Mouse (Mus musculus) ES-E14 (cell line): ENCODE data around the gene Mgme1.

Experiments used
- CHD2 ChIP-seq: IDR thresholded peaks from 2 replicates; pipeline ENCODE4 v1.6.1; 2014; ENCODE audit warnings: mild to moderate bottlenecking, low read depth, low read length, inconsistent platforms
- HCFC1 ChIP-seq: IDR thresholded peaks from 2 replicates; pipeline ENCODE4 v1.6.1; 2012; ENCODE audit warnings: low read length, inconsistent platforms, borderline replicate concordance; ENCODE audit not compliant: insufficient read depth

DNA sequence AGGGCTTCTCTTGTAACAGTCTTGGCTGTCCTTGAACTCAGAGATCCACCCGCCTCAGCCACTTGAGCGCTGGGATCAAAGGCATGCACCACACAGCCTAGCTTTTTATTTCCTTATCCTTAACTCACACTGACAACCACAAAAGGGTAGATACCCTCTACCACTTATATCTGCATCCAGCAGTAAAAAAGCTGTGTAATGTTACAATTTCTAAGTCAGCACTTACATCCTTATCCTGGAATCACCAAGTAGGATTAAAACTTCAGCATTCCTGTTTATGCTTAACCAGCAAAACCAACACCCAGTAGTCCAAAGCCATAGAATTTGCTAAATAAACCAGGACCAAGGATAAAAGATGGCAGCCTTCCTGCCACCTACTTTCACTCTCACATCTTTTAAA lies 7.6 kb upstream of the Mgme1 start:
- no peak for TF ChIP-seq HCFC1
- no peak for TF ChIP-seq CHD2
